Mouse (Mus musculus): ENCODE data around the gene Slc7a6os. TPM values are rescaled to one million over a fixed set of nuclear protein-coding genes. Genes with fewer than 3 reads are reported as not detected.

The Slc7a6os gene
- total and polyA plus RNA-seq, 3 experiments, result 25.6 to 45.6 (median 32.7) TPM

DNA sequence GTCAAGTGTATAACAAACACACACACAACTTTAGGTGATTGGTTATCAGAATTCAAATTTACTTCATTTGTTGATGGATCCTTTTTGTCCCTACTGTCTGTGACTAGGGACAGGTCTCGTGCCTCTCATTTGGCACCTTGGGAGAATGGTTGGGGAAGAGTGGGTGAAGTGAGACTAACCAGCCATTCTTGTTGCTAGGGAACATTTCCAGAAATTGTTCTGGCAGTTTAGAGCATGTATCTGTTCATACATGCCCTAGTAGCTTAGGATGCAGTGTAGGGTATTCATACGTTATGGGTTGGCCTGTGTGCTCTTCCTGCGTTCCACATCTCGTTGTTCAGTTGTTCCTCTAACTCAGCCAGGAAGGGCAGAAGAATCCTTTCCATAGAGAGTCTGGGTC lies 21.6 kb downstream of the Slc7a6os start:
- Histone ChIP-seq H3K36me3 (replicated peaks) (no peaks in the 10 kb centered on the region), H3K9me3 (replicated peaks) (0 out of 2 replicates have a peak, but pooled peaks cover 8% of the 10 kb centered on the region), H3K4me1 (ENCODE audit: insufficient read depth, low read depth, low read length) (peaks cover 49% of the 10 kb centered on the region), H3K4me3 (ENCODE audit: low read depth, low read length) (no peak overlapping the region), H3K27me3 (ENCODE audit: insufficient read depth, low read length) (peaks cover 64% of the 10 kb centered on the region)
- ATAC-seq (ENCODE audit: extremely low read depth, insufficient number of reproducible peaks, low FRiP score, poor library complexity, severe bottlenecking) (no peak), DNase-seq (ENCODE audit: low spot score) (no peak)
- TF ChIP-seq TAL1 (conservative IDR thresholded peaks at IDR 0.05; ENCODE audit: low read depth, low read length) (no peak), GATA2 (IDR thresholded peaks at IDR 0.05; ENCODE audit: borderline replicate concordance, low read depth, low read length) (no peak), CTCF (IDR thresholded peaks at IDR 0.05; ENCODE audit: low read depth, low read length) (no peak), GATA1 (IDR thresholded peaks at IDR 0.05; ENCODE audit: borderline replicate concordance, low read length) (no peak), POLR2AphosphoS5 (IDR thresholded peaks at IDR 0.05; ENCODE audit: insufficient replicate concordance, low read depth, low read length) (no peak)

DNA sequence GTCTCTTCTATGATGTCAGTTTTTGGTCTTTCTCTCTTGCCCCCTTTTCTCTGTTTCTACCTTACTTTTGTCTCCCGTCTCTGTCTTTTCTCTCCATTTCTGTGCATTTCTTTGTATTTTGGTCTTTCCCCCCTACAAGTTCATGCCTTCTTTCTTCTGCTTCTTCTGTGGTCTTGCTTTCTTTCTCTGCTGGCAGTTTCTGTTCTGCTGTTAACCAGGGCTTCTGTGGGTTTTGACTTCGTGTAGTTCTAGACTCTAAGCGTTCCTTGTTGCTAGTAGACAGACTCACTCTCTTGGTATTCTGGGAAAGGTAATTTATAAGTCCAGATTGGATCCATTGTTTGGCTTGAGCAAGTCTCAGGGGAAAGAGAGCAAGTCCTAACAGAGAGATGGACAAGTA lies 24.3 kb downstream of the Slc7a6os start:
- TF ChIP-seq TAL1 (conservative IDR thresholded peaks at IDR 0.05; ENCODE audit: low read depth, low read length) (no peak), CTCF (IDR thresholded peaks at IDR 0.05; ENCODE audit: low read depth, low read length) (no peak), GATA2 (IDR thresholded peaks at IDR 0.05; ENCODE audit: borderline replicate concordance, low read depth, low read length) (no peak), POLR2AphosphoS5 (IDR thresholded peaks at IDR 0.05; ENCODE audit: insufficient replicate concordance, low read depth, low read length) (no peak), GATA1 (IDR thresholded peaks at IDR 0.05; ENCODE audit: borderline replicate concordance, low read length) (no peak)
- no peak for DNase-seq (ENCODE audit: low spot score)
- Histone ChIP-seq H3K36me3 (replicated peaks) (no peaks in the 10 kb centered on the region), H3K4me1 (ENCODE audit: insufficient read depth, low read depth, low read length) (peaks cover 22% of the 10 kb centered on the region), H3K9me3 (replicated peaks) (0 out of 2 replicates have a peak, but pooled peaks cover 8% of the 10 kb centered on the region), H3K27me3 (ENCODE audit: insufficient read depth, low read length) (peaks cover 82% of the 10 kb centered on the region), H3K4me3 (ENCODE audit: low read depth, low read length) (no peak overlapping the region)
- no peak for ATAC-seq (ENCODE audit: extremely low read depth, insufficient number of reproducible peaks, low FRiP score, poor library complexity, severe bottlenecking)

DNA sequence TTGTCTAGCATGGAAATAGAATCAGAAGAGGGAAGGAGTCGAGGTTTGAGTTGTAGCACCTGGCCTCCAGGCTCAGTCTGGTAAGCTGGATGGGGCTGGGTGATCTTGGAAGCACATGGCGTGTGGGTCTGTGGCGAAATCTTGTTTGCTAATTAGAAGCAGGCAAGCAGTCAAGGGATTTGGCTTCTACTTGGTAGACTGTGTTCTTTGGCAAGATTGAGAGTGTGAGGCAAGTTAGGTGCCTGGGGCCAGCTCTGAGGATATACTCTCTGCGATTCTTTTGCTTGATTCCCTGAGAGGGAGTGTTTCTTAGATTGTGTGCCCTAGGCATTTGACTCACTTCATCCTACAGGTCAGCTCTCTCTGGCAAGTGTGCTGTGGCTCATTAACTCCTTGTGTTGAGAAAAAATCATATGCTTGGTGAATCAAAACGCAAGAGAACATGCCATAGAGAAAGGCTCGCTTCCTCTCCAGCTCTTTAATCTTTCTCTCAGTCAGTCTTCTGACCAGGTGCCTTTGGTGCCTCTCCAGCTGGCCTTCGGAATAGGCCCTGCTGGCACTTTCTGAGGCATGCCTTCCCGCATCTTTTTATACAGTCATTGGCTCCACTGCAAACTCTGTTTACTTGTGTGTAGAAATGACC lies 25.0 kb downstream of the Slc7a6os start:
- no peak for ATAC-seq (ENCODE audit: extremely low read depth, insufficient number of reproducible peaks, low FRiP score, poor library complexity, severe bottlenecking)
- Histone ChIP-seq H3K36me3 (replicated peaks) (no peaks in the 10 kb centered on the region), H3K4me3 (ENCODE audit: low read depth, low read length) (no peak overlapping the region), H3K4me1 (ENCODE audit: insufficient read depth, low read depth, low read length) (peaks cover 16% of the 10 kb centered on the region), H3K9me3 (replicated peaks) (0 out of 2 replicates have a peak, but pooled peaks cover 8% of the 10 kb centered on the region), H3K27me3 (ENCODE audit: insufficient read depth, low read length) (peaks cover 83% of the 10 kb centered on the region)
- no peak for DNase-seq (ENCODE audit: low spot score)
- TF ChIP-seq POLR2AphosphoS5 (IDR thresholded peaks at IDR 0.05; ENCODE audit: insufficient replicate concordance, low read depth, low read length), result no peak
- no peak for TF ChIP-seq CTCF (IDR thresholded peaks at IDR 0.05; ENCODE audit: low read depth, low read length)
- no peak for TF ChIP-seq TAL1 (conservative IDR thresholded peaks at IDR 0.05; ENCODE audit: low read depth, low read length)
- no peak for TF ChIP-seq GATA2 (IDR thresholded peaks at IDR 0.05; ENCODE audit: borderline replicate concordance, low read depth, low read length)
- TF ChIP-seq GATA1 (IDR thresholded peaks at IDR 0.05; ENCODE audit: borderline replicate concordance, low read length), result no peak

DNA sequence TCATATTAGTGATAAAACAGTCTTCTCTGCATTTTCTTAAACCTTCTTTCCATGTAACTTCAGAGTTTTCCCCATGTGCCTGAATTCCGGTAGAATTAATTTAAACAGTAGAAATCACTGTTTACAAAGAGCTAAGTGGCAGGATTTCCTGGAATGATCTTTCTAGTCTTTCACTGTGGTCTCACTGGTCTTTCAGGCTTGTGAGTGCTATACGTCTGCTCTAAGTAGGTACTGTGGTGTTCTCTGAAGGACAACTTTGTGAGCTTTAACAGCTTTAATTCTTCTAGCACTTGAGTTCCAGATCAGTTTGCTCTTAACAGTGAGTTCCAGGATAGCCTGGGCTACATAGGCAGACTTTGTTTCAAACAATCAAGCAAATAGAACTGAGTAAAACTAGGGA lies 32.3 kb downstream of the Slc7a6os start:
- DNase-seq (ENCODE audit: low spot score) (no peak), ATAC-seq (ENCODE audit: extremely low read depth, insufficient number of reproducible peaks, low FRiP score, poor library complexity, severe bottlenecking) (no peak)
- Histone ChIP-seq H3K9me3 (replicated peaks) (no peaks in the 10 kb centered on the region), H3K4me3 (ENCODE audit: low read depth, low read length) (no peak overlapping the region), H3K36me3 (replicated peaks) (no peaks in the 10 kb centered on the region), H3K27me3 (ENCODE audit: insufficient read depth, low read length) (peaks cover 69% of the 10 kb centered on the region), H3K4me1 (ENCODE audit: insufficient read depth, low read depth, low read length) (peaks cover 16% of the 10 kb centered on the region)
- no peak for TF ChIP-seq POLR2AphosphoS5 (IDR thresholded peaks at IDR 0.05; ENCODE audit: insufficient replicate concordance, low read depth, low read length)
- TF ChIP-seq GATA1 (IDR thresholded peaks at IDR 0.05; ENCODE audit: borderline replicate concordance, low read length), result no peak
- no peak for TF ChIP-seq GATA2 (IDR thresholded peaks at IDR 0.05; ENCODE audit: borderline replicate concordance, low read depth, low read length)
- no peak for TF ChIP-seq TAL1 (conservative IDR thresholded peaks at IDR 0.05; ENCODE audit: low read depth, low read length)
- TF ChIP-seq CTCF (IDR thresholded peaks at IDR 0.05; ENCODE audit: low read depth, low read length), result no peak

DNA sequence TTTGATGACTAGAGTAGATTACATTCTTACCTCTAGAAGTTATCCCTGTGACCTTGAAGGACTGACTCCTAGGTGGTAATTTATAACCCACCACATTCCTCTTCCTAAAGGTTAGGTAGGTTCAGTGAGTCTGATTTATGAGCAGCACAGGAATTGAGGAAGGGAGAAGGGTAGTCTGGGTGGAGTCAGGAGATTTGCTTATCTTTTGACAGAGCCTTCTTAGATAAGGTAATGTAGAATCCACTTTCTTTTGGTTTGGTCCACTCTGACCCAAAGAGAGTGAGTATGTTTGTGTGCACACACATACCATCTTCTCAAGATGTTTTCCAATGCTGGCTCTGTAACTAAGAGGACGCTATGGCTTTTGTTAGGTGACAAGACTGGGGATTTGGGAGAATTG lies 33.1 kb downstream of the Slc7a6os start:
- H3K27me3 ChIP-seq (ENCODE audit: insufficient read depth, low read length), result peaks cover 66% of the 10 kb centered on the region
- no peak overlapping the region for H3K4me3 ChIP-seq (ENCODE audit: low read depth, low read length)
- no peak for TF ChIP-seq POLR2AphosphoS5 (IDR thresholded peaks at IDR 0.05; ENCODE audit: insufficient replicate concordance, low read depth, low read length)
- TF ChIP-seq GATA1 (IDR thresholded peaks at IDR 0.05; ENCODE audit: borderline replicate concordance, low read length), result no peak
- no peak for TF ChIP-seq CTCF (IDR thresholded peaks at IDR 0.05; ENCODE audit: low read depth, low read length)
- no peak for TF ChIP-seq GATA2 (IDR thresholded peaks at IDR 0.05; ENCODE audit: borderline replicate concordance, low read depth, low read length)
- TF ChIP-seq TAL1 (conservative IDR thresholded peaks at IDR 0.05; ENCODE audit: low read depth, low read length), result no peak
- ATAC-seq (ENCODE audit: extremely low read depth, insufficient number of reproducible peaks, low FRiP score, poor library complexity, severe bottlenecking) (no peak), DNase-seq (ENCODE audit: low spot score) (no peak)
- H3K36me3 ChIP-seq (replicated peaks), result no peaks in the 10 kb centered on the region
- H3K9me3 ChIP-seq (replicated peaks), result no peaks in the 10 kb centered on the region
- peaks cover 16% of the 10 kb centered on the region for H3K4me1 ChIP-seq (ENCODE audit: insufficient read depth, low read depth, low read length)

DNA sequence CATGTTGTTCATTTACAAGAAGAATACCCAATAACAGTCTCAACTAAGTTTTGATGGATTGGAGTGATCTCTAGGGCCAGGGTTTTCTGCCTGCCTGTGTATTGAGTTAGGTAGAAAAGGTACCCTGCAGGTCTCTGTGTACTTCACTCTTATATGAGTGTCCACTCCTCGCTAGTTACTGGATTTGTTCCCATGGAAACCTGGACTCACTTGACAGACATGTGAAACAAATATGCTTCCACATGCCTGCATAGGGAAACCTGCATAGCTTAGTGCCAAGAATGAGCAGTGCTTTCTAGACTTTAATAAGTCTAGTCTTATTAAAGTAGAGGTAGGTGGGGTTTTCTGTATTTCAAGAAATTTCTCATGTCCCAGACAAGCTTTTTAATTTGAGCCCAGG lies 33.8 kb downstream of the Slc7a6os start:
- Histone ChIP-seq H3K27me3 (ENCODE audit: insufficient read depth, low read length) (peaks cover 62% of the 10 kb centered on the region), H3K9me3 (replicated peaks) (no peaks in the 10 kb centered on the region), H3K4me3 (ENCODE audit: low read depth, low read length) (no peak overlapping the region), H3K4me1 (ENCODE audit: insufficient read depth, low read depth, low read length) (peaks cover 16% of the 10 kb centered on the region), H3K36me3 (replicated peaks) (no peaks in the 10 kb centered on the region)
- DNase-seq (ENCODE audit: low spot score) (no peak), ATAC-seq (ENCODE audit: extremely low read depth, insufficient number of reproducible peaks, low FRiP score, poor library complexity, severe bottlenecking) (no peak)
- TF ChIP-seq TAL1 (conservative IDR thresholded peaks at IDR 0.05; ENCODE audit: low read depth, low read length), result no peak
- TF ChIP-seq POLR2AphosphoS5 (IDR thresholded peaks at IDR 0.05; ENCODE audit: insufficient replicate concordance, low read depth, low read length), result no peak
- TF ChIP-seq GATA1 (IDR thresholded peaks at IDR 0.05; ENCODE audit: borderline replicate concordance, low read length), result no peak
- no peak for TF ChIP-seq GATA2 (IDR thresholded peaks at IDR 0.05; ENCODE audit: borderline replicate concordance, low read depth, low read length)
- TF ChIP-seq CTCF (IDR thresholded peaks at IDR 0.05; ENCODE audit: low read depth, low read length), result no peak
